Mouse (Mus musculus): ENCODE data around the gene Epn2. TPM values are rescaled to one million over a fixed set of nuclear protein-coding genes. Genes with fewer than 3 reads are reported as not detected.

The Epn2 gene
- under 1 TPM; 0.27 to 0.95 TPM for polyA plus RNA-seq (2017; shearing (Covaris generic))

DNA sequence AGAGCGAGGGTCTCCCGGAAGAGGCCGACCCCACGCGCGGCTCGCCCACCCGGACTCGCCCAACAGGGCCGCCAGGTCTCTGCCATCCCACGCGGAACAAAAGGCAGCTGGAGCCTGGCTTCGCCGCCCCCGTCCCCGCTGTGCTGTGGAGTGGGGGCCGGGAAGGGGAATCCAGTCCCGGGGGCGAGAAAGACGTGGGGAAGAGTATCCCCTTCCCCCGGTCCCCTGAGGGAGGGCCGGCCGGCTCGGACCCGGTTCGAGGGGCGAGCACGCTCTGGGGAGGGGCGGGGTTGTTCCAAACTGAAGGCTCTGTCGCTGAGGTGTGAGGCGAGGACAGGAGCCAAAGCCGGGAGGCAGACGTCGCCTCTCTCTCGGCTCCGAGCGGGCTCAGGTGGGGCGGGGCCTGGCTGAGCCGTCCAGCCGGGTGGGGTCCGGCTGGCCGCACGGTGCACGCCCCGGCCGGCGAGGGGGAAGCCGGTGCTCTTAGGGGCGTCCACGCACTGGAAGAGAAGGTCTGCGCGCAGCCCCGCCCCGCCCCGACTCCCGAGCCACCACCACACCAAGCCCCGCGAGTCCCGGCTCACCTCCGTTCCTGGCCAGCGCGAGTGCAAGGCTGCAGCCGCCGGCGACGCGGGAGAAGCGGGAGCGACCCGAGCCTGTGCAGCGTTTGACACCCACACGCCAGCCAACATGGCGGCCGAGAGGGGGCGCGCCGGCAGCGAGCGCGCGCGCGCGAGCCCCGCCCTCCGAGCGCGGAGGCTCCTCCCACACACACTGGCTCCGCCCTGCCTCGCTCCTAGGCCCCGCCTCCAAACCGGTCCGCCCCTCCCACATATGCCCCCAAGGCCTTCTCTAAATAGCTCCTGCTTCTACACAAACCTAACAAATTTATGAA lies at the start of gene Epn2:
Gene Epn2, minus strand, starts transcription at position 705 of the 895 bp plus-strand sequence.

GRCm38 (mm10) chr11:61504713-61505257 lies 74.7 kb downstream of the Epn2 start, which contains the start of gene B9d1:
Gene B9d1, plus strand, starts transcription at chr11:61505144.

DNA sequence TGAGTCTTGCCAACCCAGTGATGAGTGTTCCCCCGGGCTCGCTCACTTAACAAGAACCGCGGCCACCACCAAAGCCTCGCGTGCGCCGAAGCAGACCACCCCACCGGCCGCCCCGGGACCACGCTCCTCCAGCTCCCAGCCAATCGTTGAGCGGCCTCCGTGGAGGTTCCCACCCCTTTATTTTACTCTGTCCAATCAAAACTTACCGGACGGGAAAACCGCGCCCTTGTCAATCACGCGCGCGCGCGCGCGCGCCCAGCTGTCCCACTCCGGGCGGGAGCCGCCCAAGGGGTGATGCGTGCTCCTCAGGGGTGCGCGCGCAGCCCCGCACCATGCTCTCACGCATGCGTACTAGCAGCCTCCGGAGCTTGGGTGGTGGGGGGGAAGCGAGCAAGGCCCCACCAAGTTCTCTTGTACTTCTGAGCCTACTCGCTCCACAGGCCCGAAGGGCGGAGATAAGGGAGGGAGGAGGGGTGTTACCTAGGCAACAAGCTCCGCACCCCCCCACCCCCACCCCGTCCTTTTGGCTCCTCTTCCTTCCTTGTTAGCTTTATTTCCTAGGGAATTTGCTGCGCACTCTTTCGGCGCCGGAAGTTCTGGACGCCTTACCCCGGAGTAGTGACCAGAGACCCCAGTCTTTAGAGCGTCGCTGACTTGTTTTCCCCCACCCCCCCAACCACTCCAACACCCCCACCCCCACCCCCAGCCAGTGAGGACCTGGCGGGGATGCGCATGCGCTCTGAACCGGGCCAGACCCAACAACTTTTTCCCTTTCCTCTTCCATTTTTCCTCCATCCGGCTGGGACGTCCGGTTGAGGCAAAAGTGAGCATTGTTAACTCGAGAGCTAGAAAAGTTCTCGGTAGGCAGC lies 85.1 kb downstream of the Epn2 start, which contains the start of gene Mapk7:
Gene Mapk7, minus strand, starts transcription at position 278 of the 869 bp plus-strand sequence.

GRCm38 (mm10) chr11:61484613-61485540 lies 94.6 kb downstream of the Epn2 start, which contains the start of gene Mfap4:
Gene Mfap4, plus strand, starts transcription at chr11:61485431.

Other genes starting within 250 kb of the Epn2 start
- not detected for gene Slc47a2, start 236.8 kb downstream of the Epn2 start, polyA plus RNA-seq (2017; shearing (Covaris generic))
- under 1 TPM in 1 of 2 experiments, not detected in 1; 0.17 TPM for gene Slc47a1, start 201.3 kb downstream of the Epn2 start, polyA plus RNA-seq (2017; shearing (Covaris generic))
- not detected for gene Rnf112, start 125.6 kb downstream of the Epn2 start, polyA plus RNA-seq (2017; shearing (Covaris generic))
- not detected for gene Mfap4, start 94.3 kb downstream of the Epn2 start, polyA plus RNA-seq (2017; shearing (Covaris generic))
- 10 to 100 TPM; 21.5 to 22.3 TPM for gene Mapk7, start 85.3 kb downstream of the Epn2 start, polyA plus RNA-seq (2017; shearing (Covaris generic))
- 1 to 10 TPM; 2.0 to 2.8 TPM for gene B9d1, start 74.5 kb downstream of the Epn2 start, polyA plus RNA-seq (2017; shearing (Covaris generic))
- gene Grap, start 73.6 kb upstream of the Epn2 start, polyA plus RNA-seq (2017; shearing (Covaris generic)), result 100 to 1,000 TPM; 260 to 350 TPM
- gene Fam83g, start 104.4 kb upstream of the Epn2 start, polyA plus RNA-seq (2017; shearing (Covaris generic)), result 1 to 10 TPM; 1.3 to 6.1 TPM
- under 1 TPM in 1 of 2 experiments, not detected in 1; 0.10 TPM for gene Slc5a10, start 141.1 kb upstream of the Epn2 start, polyA plus RNA-seq (2017; shearing (Covaris generic))
- gene Prpsap2, start 182.4 kb upstream of the Epn2 start, polyA plus RNA-seq (2017; shearing (Covaris generic)), result 10 to 100 TPM; 23.3 to 32.2 TPM

Data from activated CD4-positive, CD25-positive, alpha-beta regulatory T cell (primary cell).